Comparison of ENCODE assay signal across 8 mouse cellular contexts in the genomic region with DNA sequence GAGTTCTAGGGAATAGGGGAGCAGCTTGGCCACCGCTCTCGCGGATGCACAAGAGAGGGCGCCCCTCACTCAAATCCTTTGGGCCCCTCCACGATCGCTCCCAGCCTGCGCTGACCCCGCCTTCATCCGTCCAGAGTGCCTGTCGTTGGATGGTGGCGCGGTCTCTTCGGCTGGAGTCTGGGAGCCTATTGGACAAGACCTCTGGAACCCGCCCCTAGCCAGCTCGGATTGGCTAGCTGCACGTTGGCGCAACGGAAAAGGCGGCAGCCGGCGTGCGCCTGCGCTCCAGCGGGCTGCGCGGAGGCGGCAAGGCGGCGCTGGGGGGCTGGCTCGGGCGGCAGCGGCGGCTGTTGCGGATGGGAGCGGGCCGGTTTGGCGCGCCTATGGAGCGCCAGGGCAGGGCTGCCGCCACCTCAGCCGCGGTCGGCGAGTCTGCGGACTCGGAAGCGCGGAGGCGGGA. TPM values are rescaled to one million over a fixed set of nuclear protein-coding genes. Genes with fewer than 3 reads are reported as not detected.
A peak's percentile ranks its signal among the peaks of the same experiment; 100 is the strongest.
DNase-seq lines count a peak whose midpoint lies in the region; ATAC-seq and TF ChIP-seq lines count a peak whose summit lies in the region.

A gene (plus strand): TSS at position 283 of the 460 bp plus-strand sequence.

- peak within 1 kb of the TSS; percentile 86 for H3K4me3 ChIP-seq in bone marrow, adult 2 months (replicated peaks; ENCODE audit: control insufficient read depth, low read depth, low read length)
- peak within 1 kb of the TSS; percentile 83 for H3K4me3 ChIP-seq in embryonic facial prominence, embryonic 15.5 days (replicated peaks)
- H3K4me3 ChIP-seq in limb, embryonic 14.5 days (replicated peaks; ENCODE audit: low read length): peak within 1 kb of the TSS; percentile 67
- H3K4me3 ChIP-seq in midbrain, postnatal 0 days (ENCODE audit: low read depth, low read length): peak within 1 kb of the TSS; percentile 75

- TF ChIP-seq CTCF in bone marrow, adult 2 months (IDR thresholded peaks at IDR 0.05; ENCODE audit: control insufficient read depth, insufficient read depth, low read length): no peak
- TF ChIP-seq CTCF in midbrain, postnatal 0 days (IDR thresholded peaks at IDR 0.05): peak; percentile 61

- peak within 1 kb of the TSS; percentile 99 for H3K27ac ChIP-seq in bone marrow, adult 2 months (ENCODE audit: control insufficient read depth, insufficient read depth, low read depth, low read length, poor library complexity)
- peak within 1 kb of the TSS; percentile 100 for H3K27ac ChIP-seq in embryonic facial prominence, embryonic 15.5 days (replicated peaks)
- H3K27ac ChIP-seq in limb, embryonic 14.5 days (replicated peaks; ENCODE audit: low read depth, low read length): peak within 1 kb of the TSS; percentile 95
- H3K27ac ChIP-seq in midbrain, postnatal 0 days (ENCODE audit: low read depth, low read length): peak within 1 kb of the TSS; percentile 98

- peak within 1 kb of the TSS; percentile 87 for H3K9ac ChIP-seq in embryonic facial prominence, embryonic 15.5 days
- peak within 1 kb of the TSS; percentile 95 for H3K9ac ChIP-seq in limb, embryonic 14.5 days (ENCODE audit: low read depth, low read length, severe bottlenecking)
- H3K9ac ChIP-seq in midbrain, postnatal 0 days (replicated peaks; ENCODE audit: low read length, poor library complexity, severe bottlenecking): peak within 1 kb of the TSS; percentile 79

- peak within 1 kb of the TSS; percentile 70 for H3K4me2 ChIP-seq in embryonic facial prominence, embryonic 15.5 days (replicated peaks)
- H3K4me2 ChIP-seq in limb, embryonic 14.5 days (replicated peaks; ENCODE audit: low read depth, low read length, severe bottlenecking): peak within 1 kb of the TSS; percentile 72
- peak within 1 kb of the TSS; percentile 79 for H3K4me2 ChIP-seq in midbrain, postnatal 0 days (ENCODE audit: low read depth, low read length, poor library complexity, severe bottlenecking)

- WGBS in bone marrow, adult 2 months: under 1% methylated on average over 49 of the region's 49 CpGs
- WGBS in embryonic facial prominence, embryonic 15.5 days: under 1% methylated on average over 49 of the region's 49 CpGs
- WGBS in limb, embryonic 14.5 days: under 1% methylated on average over 41 of the region's 49 CpGs
- WGBS in midbrain, postnatal 0 days: under 1% methylated on average over 37 of the region's 49 CpGs

- DNase-seq in 416B (ENCODE audit: low read depth): peak; percentile 97
- DNase-seq in heart, adult 8-10 months (ENCODE audit: low spot score): peak; percentile 97
- peak; percentile 98 for DNase-seq in kidney, adult 9 months
- DNase-seq in limb, embryonic 14.5 days (ENCODE audit: low spot score): peak; percentile 98
- DNase-seq in midbrain, postnatal 0 days (ENCODE audit: low spot score): peak; percentile 99
- DNase-seq in spleen, postnatal 14 days (ENCODE audit: low spot score in 2 of 2): peak; percentile 95 to 96

- no peaks in the 10 kb centered on the region for H3K9me3 ChIP-seq in embryonic facial prominence, embryonic 15.5 days (replicated peaks)
- H3K9me3 ChIP-seq in limb, embryonic 14.5 days (ENCODE audit: control insufficient read depth, low read length): no peaks in the 10 kb centered on the region
- no peaks in the 10 kb centered on the region for H3K9me3 ChIP-seq in midbrain, postnatal 0 days (ENCODE audit: low read length)

- H3K4me1 ChIP-seq in bone marrow, adult 2 months (ENCODE audit: control insufficient read depth, insufficient read depth, low read length): no peaks in the 10 kb centered on the region; the same call in 1 of the 2 replicates
- H3K4me1 ChIP-seq in embryonic facial prominence, embryonic 15.5 days: peaks cover 27% of the 10 kb centered on the region
- peaks cover 19% of the 10 kb centered on the region for H3K4me1 ChIP-seq in limb, embryonic 14.5 days (ENCODE audit: control insufficient read depth, insufficient read depth, low read length)
- peaks cover 4% of the 10 kb centered on the region for H3K4me1 ChIP-seq in midbrain, postnatal 0 days (ENCODE audit: insufficient read depth, low read length)

- ATAC-seq in embryonic facial prominence, embryonic 15.5 days (ENCODE audit: insufficient number of reproducible peaks, low FRiP score, low TSS enrichment, low read depth): peak; percentile 100
- peak; percentile 99 for ATAC-seq in limb, embryonic 14.5 days (ENCODE audit: low FRiP score, low read depth)
- peak; percentile 100 for ATAC-seq in midbrain, postnatal 0 days (ENCODE audit: low FRiP score)

- H3K27me3 ChIP-seq in embryonic facial prominence, embryonic 15.5 days: no peaks in the 10 kb centered on the region
- H3K27me3 ChIP-seq in limb, embryonic 14.5 days (ENCODE audit: control insufficient read depth, insufficient read depth, low read length): no peaks in the 10 kb centered on the region
- H3K27me3 ChIP-seq in midbrain, postnatal 0 days (ENCODE audit: insufficient read depth, low read length): no peaks in the 10 kb centered on the region

- TF ChIP-seq POLR2A in bone marrow, adult 2 months (IDR thresholded peaks at IDR 0.05; ENCODE audit: borderline replicate concordance, control insufficient read depth, low read depth, low read length): peak; percentile 92; the same call in 1 of the 2 replicates
- TF ChIP-seq POLR2A in limb, embryonic 14.5 days (IDR thresholded peaks at IDR 0.05; ENCODE audit: borderline replicate concordance, extremely low read depth, insufficient read depth, insufficient read length): peak; percentile 90

- no peaks in the 10 kb centered on the region for H3K36me3 ChIP-seq in embryonic facial prominence, embryonic 15.5 days
- H3K36me3 ChIP-seq in limb, embryonic 14.5 days (ENCODE audit: control insufficient read depth, insufficient read depth, low read length): no peaks in the 10 kb centered on the region; the same call in 1 of the 2 replicates
- no peaks in the 10 kb centered on the region for H3K36me3 ChIP-seq in midbrain, postnatal 0 days (ENCODE audit: insufficient read depth, low read length)

RNA-seq across cellular contexts. Expression of the gene that starts here (rescaled TPM):
- polyA plus RNA-seq in bone marrow, adult 2 months (2011; ENCODE audit: insufficient read depth, insufficient read length, low replicate concordance, missing spikeins): 31.4 and 44.4 TPM in 2 replicates
- polyA plus RNA-seq in embryonic facial prominence, embryonic 15.5 days (2015; fragmentation: Nextera tagmentation; extraction: Ambion mirVana): 34.7 and 39.1 TPM in 2 replicates
- 10 to 100 TPM; 18.0 to 28.0 (median 23.2) TPM for total RNA-seq in heart, adult 8-10 months (2022)
- 44.7 and 47.2 TPM in 2 replicates for polyA plus RNA-seq in limb, embryonic 14.5 days (2012; rRNA removed)
- polyA plus RNA-seq in limb, embryonic 14.5 days (2014; fragmentation: Nextera tagmentation; extraction: Ambion mirVana): 44.6 and 50.0 TPM in 2 replicates
- 36.7 and 41.8 TPM in 2 replicates for total RNA-seq in midbrain, postnatal 0 days (2014; rRNA removed)
- 24.0 and 30.8 TPM in 2 replicates for polyA plus RNA-seq in midbrain, postnatal 0 days (2015; fragmentation: Nextera tagmentation; extraction: Ambion mirVana)

Comparison
In these comparisons a context has a peak if more than half of its experiments do, and no peak if none do; other contexts are left out.
1. Peak in every context shown above with its lines: DNase-seq, ATAC-seq, H3K4me3 ChIP-seq and H3K27ac ChIP-seq.